Mouse (Mus musculus): ENCODE results near the gene Gabrg3. TPM values are rescaled to one million over a fixed set of nuclear protein-coding genes. Genes with fewer than 3 reads are reported as not detected.

Gene Gabrg3
- polyA plus RNA-seq, 1 experiment from 2014 or later, result 0.60 TPM

- no peak overlapping the region for H3K27ac ChIP-seq (ENCODE audit: low read length)
These were observed 467.5 kb downstream of the Gabrg3 start for GRCm38 (mm10) chr7:56919499-56919898.

GRCm38 (mm10) chr7:56914862-56915261, 472.1 kb downstream of the Gabrg3 start:
- Histone ChIP-seq H3K27ac (ENCODE audit: low read length) (no peak overlapping the region), H3K4me2 (ENCODE audit: low read depth, low read length) (no peak overlapping the region), H3K4me3 (ENCODE audit: low read length) (no peak overlapping the region), H3K36me3 (ENCODE audit: control insufficient read depth, insufficient read depth) (no peaks in the 10 kb centered on the region), H3K27me3 (ENCODE audit: control insufficient read depth, insufficient read depth, low read length) (no peaks in the 10 kb centered on the region), H3K9me3 (replicated peaks; ENCODE audit: control insufficient read depth, low read length) (peaks cover 3% of the 10 kb centered on the region; the same call in 1 of the 2 replicates), H3K9ac (ENCODE audit: low read length) (no peak overlapping the region), H3K4me1 (ENCODE audit: control insufficient read depth, insufficient read depth, low read length) (no peaks in the 10 kb centered on the region)
- ATAC-seq (replicated peaks; ENCODE audit: extremely low read depth, insufficient read depth, low FRiP score), result no peak
- WGBS, result 77% methylated on average over 2 of the region's 2 CpGs

More at GRCm38 (mm10) chr7:56919499-56919898, 467.5 kb downstream of the Gabrg3 start:
- no peak overlapping the region for H3K4me2 ChIP-seq (ENCODE audit: low read depth, low read length)
- WGBS, result 76% methylated on average over 1 of the region's 1 CpGs
- peaks cover 5% of the 10 kb centered on the region; the same call in 1 of the 2 replicates for H3K9me3 ChIP-seq (replicated peaks; ENCODE audit: control insufficient read depth, low read length)
- H3K36me3 ChIP-seq (ENCODE audit: control insufficient read depth, insufficient read depth), result no peaks in the 10 kb centered on the region
- no peak overlapping the region for H3K4me3 ChIP-seq (ENCODE audit: low read length)
- H3K9ac ChIP-seq (ENCODE audit: low read length), result no peak overlapping the region
- ATAC-seq (replicated peaks; ENCODE audit: extremely low read depth, insufficient read depth, low FRiP score), result no peak
- no peaks in the 10 kb centered on the region for H3K4me1 ChIP-seq (ENCODE audit: control insufficient read depth, insufficient read depth, low read length)
- H3K27me3 ChIP-seq (ENCODE audit: control insufficient read depth, insufficient read depth, low read length), result no peaks in the 10 kb centered on the region

GRCm38 (mm10) chr7:56899762-56900161, 487.2 kb downstream of the Gabrg3 start:
- Histone ChIP-seq H3K27me3 (ENCODE audit: control insufficient read depth, insufficient read depth, low read length) (no peaks in the 10 kb centered on the region), H3K4me1 (ENCODE audit: control insufficient read depth, insufficient read depth, low read length) (no peaks in the 10 kb centered on the region), H3K4me3 (ENCODE audit: low read length) (no peak overlapping the region), H3K4me2 (ENCODE audit: low read depth, low read length) (no peak overlapping the region), H3K9me3 (replicated peaks; ENCODE audit: control insufficient read depth, low read length) (no peaks in the 10 kb centered on the region), H3K27ac (ENCODE audit: low read length) (no peak overlapping the region), H3K9ac (ENCODE audit: low read length) (no peak overlapping the region), H3K36me3 (ENCODE audit: control insufficient read depth, insufficient read depth) (no peaks in the 10 kb centered on the region)
- ATAC-seq (replicated peaks; ENCODE audit: extremely low read depth, insufficient read depth, low FRiP score), result no peak
- 65% methylated on average over 4 of the region's 4 CpGs for WGBS

GRCm38 (mm10) chr7:56867314-56868075, 519.5 kb downstream of the Gabrg3 start:
- no peak overlapping the region for H3K4me3 ChIP-seq (ENCODE audit: low read length)
- no peak overlapping the region for H3K27ac ChIP-seq (ENCODE audit: low read length)
- H3K4me2 ChIP-seq (ENCODE audit: low read depth, low read length), result no peak overlapping the region
- no peaks in the 10 kb centered on the region for H3K4me1 ChIP-seq (ENCODE audit: control insufficient read depth, insufficient read depth, low read length)
- H3K9ac ChIP-seq (ENCODE audit: low read length), result no peak overlapping the region
- no peak for ATAC-seq (replicated peaks; ENCODE audit: extremely low read depth, insufficient read depth, low FRiP score)
- WGBS, result 65% methylated on average over 1 of the region's 1 CpGs
- H3K36me3 ChIP-seq (ENCODE audit: control insufficient read depth, insufficient read depth), result no peaks in the 10 kb centered on the region
- H3K27me3 ChIP-seq (ENCODE audit: control insufficient read depth, insufficient read depth, low read length), result no peaks in the 10 kb centered on the region
- H3K9me3 ChIP-seq (replicated peaks; ENCODE audit: control insufficient read depth, low read length), result peaks cover 5% of the 10 kb centered on the region; the same call in 1 of the 2 replicates

GRCm38 (mm10) chr7:56843565-56843964, 543.4 kb downstream of the Gabrg3 start:
- 81% methylated on average over 5 of the region's 5 CpGs for WGBS
- Histone ChIP-seq H3K4me1 (ENCODE audit: control insufficient read depth, insufficient read depth, low read length) (no peaks in the 10 kb centered on the region), H3K27me3 (ENCODE audit: control insufficient read depth, insufficient read depth, low read length) (no peaks in the 10 kb centered on the region), H3K9ac (ENCODE audit: low read length) (no peak overlapping the region), H3K4me3 (ENCODE audit: low read length) (no peak overlapping the region), H3K4me2 (ENCODE audit: low read depth, low read length) (no peak overlapping the region), H3K9me3 (replicated peaks; ENCODE audit: control insufficient read depth, low read length) (0 out of 2 replicates have a peak, but pooled peaks cover 2% of the 10 kb centered on the region), H3K36me3 (ENCODE audit: control insufficient read depth, insufficient read depth) (no peaks in the 10 kb centered on the region), H3K27ac (ENCODE audit: low read length) (no peak overlapping the region)
- no peak for ATAC-seq (replicated peaks; ENCODE audit: extremely low read depth, insufficient read depth, low FRiP score)

GRCm38 (mm10) chr7:56825446-56825845, 561.5 kb downstream of the Gabrg3 start:
- H3K27me3 ChIP-seq (ENCODE audit: control insufficient read depth, insufficient read depth, low read length), result no peaks in the 10 kb centered on the region
- no peak overlapping the region for H3K4me3 ChIP-seq (ENCODE audit: low read length)
- H3K9ac ChIP-seq (ENCODE audit: low read length), result no peak overlapping the region
- no peaks in the 10 kb centered on the region for H3K36me3 ChIP-seq (ENCODE audit: control insufficient read depth, insufficient read depth)
- no peak overlapping the region for H3K27ac ChIP-seq (ENCODE audit: low read length)
- no peak overlapping the region for H3K4me2 ChIP-seq (ENCODE audit: low read depth, low read length)
- 75% methylated on average over 6 of the region's 6 CpGs for WGBS
- H3K4me1 ChIP-seq (ENCODE audit: control insufficient read depth, insufficient read depth, low read length), result no peaks in the 10 kb centered on the region
- H3K9me3 ChIP-seq (replicated peaks; ENCODE audit: control insufficient read depth, low read length), result no peaks in the 10 kb centered on the region
- ATAC-seq (replicated peaks; ENCODE audit: extremely low read depth, insufficient read depth, low FRiP score), result no peak

GRCm38 (mm10) chr7:56801841-56802240, 585.1 kb downstream of the Gabrg3 start:
- no peak for ATAC-seq (replicated peaks; ENCODE audit: extremely low read depth, insufficient read depth, low FRiP score)
- Histone ChIP-seq H3K9ac (ENCODE audit: low read length) (no peak overlapping the region), H3K4me2 (ENCODE audit: low read depth, low read length) (no peak overlapping the region), H3K4me1 (ENCODE audit: control insufficient read depth, insufficient read depth, low read length) (no peaks in the 10 kb centered on the region), H3K27ac (ENCODE audit: low read length) (no peak overlapping the region), H3K27me3 (ENCODE audit: control insufficient read depth, insufficient read depth, low read length) (no peaks in the 10 kb centered on the region), H3K36me3 (ENCODE audit: control insufficient read depth, insufficient read depth) (no peaks in the 10 kb centered on the region), H3K9me3 (replicated peaks; ENCODE audit: control insufficient read depth, low read length) (no peaks in the 10 kb centered on the region), H3K4me3 (ENCODE audit: low read length) (no peak overlapping the region)
- whole genome bisulfite sequencing, result 66% methylated on average over 1 of the region's 1 CpGs

GRCm38 (mm10) chr7:56779122-56779521, 607.9 kb downstream of the Gabrg3 start:
- no peaks in the 10 kb centered on the region for H3K27me3 ChIP-seq (ENCODE audit: control insufficient read depth, insufficient read depth, low read length)
- no peak for ATAC-seq (replicated peaks; ENCODE audit: extremely low read depth, insufficient read depth, low FRiP score)
- H3K4me2 ChIP-seq (ENCODE audit: low read depth, low read length), result no peak overlapping the region
- 80% methylated on average over 1 of the region's 1 CpGs for WGBS
- H3K27ac ChIP-seq (ENCODE audit: low read length), result no peak overlapping the region
- H3K4me3 ChIP-seq (ENCODE audit: low read length), result no peak overlapping the region
- no peaks in the 10 kb centered on the region for H3K4me1 ChIP-seq (ENCODE audit: control insufficient read depth, insufficient read depth, low read length)
- H3K9ac ChIP-seq (ENCODE audit: low read length), result no peak overlapping the region
- no peaks in the 10 kb centered on the region for H3K36me3 ChIP-seq (ENCODE audit: control insufficient read depth, insufficient read depth)
- H3K9me3 ChIP-seq (replicated peaks; ENCODE audit: control insufficient read depth, low read length), result no peaks in the 10 kb centered on the region

GRCm38 (mm10) chr7:56768216-56768615, 618.8 kb downstream of the Gabrg3 start:
- no peaks in the 10 kb centered on the region for H3K9me3 ChIP-seq (replicated peaks; ENCODE audit: control insufficient read depth, low read length)
- ATAC-seq (replicated peaks; ENCODE audit: extremely low read depth, insufficient read depth, low FRiP score), result no peak
- no peaks in the 10 kb centered on the region for H3K36me3 ChIP-seq (ENCODE audit: control insufficient read depth, insufficient read depth)
- no peaks in the 10 kb centered on the region for H3K27me3 ChIP-seq (ENCODE audit: control insufficient read depth, insufficient read depth, low read length)
- no peak overlapping the region for H3K4me2 ChIP-seq (ENCODE audit: low read depth, low read length)
- H3K4me3 ChIP-seq (ENCODE audit: low read length), result no peak overlapping the region
- no peaks in the 10 kb centered on the region for H3K4me1 ChIP-seq (ENCODE audit: control insufficient read depth, insufficient read depth, low read length)
- H3K9ac ChIP-seq (ENCODE audit: low read length), result no peak overlapping the region
- H3K27ac ChIP-seq (ENCODE audit: low read length), result no peak overlapping the region
- 62% methylated on average over 4 of the region's 4 CpGs for WGBS
